Mouse (Mus musculus): ENCODE measurements around the gene Ano9. TPM values are rescaled to one million over a fixed set of nuclear protein-coding genes. Genes with fewer than 3 reads are reported as not detected.

Ano9 gene
- polyA plus RNA-seq, 1 experiment: not detected

GRCm38 (mm10) chr7:141094487-141095205 lies 23.0 kb downstream of the Ano9 start:
- Histone ChIP-seq H3K4me3 (ENCODE audit: insufficient read depth, poor library complexity, severe bottlenecking) (no peak overlapping the region), H3ac (ENCODE audit: control insufficient read depth, insufficient read length, low read depth) (no peak overlapping the region), H3K36me3 (ENCODE audit: control insufficient read depth, insufficient read depth) (no peaks in the 10 kb centered on the region), H3K79me2 (ENCODE audit: control insufficient read depth, insufficient read depth) (no peaks in the 10 kb centered on the region), H3K79me3 (ENCODE audit: low read depth) (no peaks in the 10 kb centered on the region), H3K27me3 (ENCODE audit: control insufficient read depth, insufficient read depth, insufficient read length) (no peaks in the 10 kb centered on the region)
- TF ChIP-seq MAX (IDR thresholded peaks at IDR 0.05) (no peak), FOSL1 (IDR thresholded peaks at IDR 0.05; ENCODE audit: insufficient read depth, low read length, poor library complexity, severe bottlenecking) (no peak), MYOG (IDR thresholded peaks at IDR 0.05; ENCODE audit: control insufficient read depth, extremely low read depth, insufficient read length) (no peak), MYOD1 (IDR thresholded peaks at IDR 0.05; ENCODE audit: control insufficient read depth, insufficient read length, low read depth) (no peak), CEBPB (IDR thresholded peaks at IDR 0.05; ENCODE audit: low read depth) (no peak), CTCF (IDR thresholded peaks at IDR 0.05; ENCODE audit: control insufficient read depth, insufficient read depth, insufficient read length) (no peak)

GRCm38 (mm10) chr7:141093950-141094349 lies 23.7 kb downstream of the Ano9 start:
- H3K27me3 ChIP-seq (ENCODE audit: control insufficient read depth, insufficient read depth, insufficient read length): no peaks in the 10 kb centered on the region
- no peak for TF ChIP-seq MYOD1 (IDR thresholded peaks at IDR 0.05; ENCODE audit: control insufficient read depth, insufficient read length, low read depth)
- no peak for TF ChIP-seq FOSL1 (IDR thresholded peaks at IDR 0.05; ENCODE audit: insufficient read depth, low read length, poor library complexity, severe bottlenecking)
- TF ChIP-seq USF1 (IDR thresholded peaks at IDR 0.05; ENCODE audit: low read depth): no peak
- H3K79me2 ChIP-seq (ENCODE audit: control insufficient read depth, insufficient read depth): no peaks in the 10 kb centered on the region
- H3ac ChIP-seq (ENCODE audit: control insufficient read depth, insufficient read length, low read depth): no peak overlapping the region
- no peak overlapping the region for H3K4me3 ChIP-seq (ENCODE audit: insufficient read depth, poor library complexity, severe bottlenecking)
- no peaks in the 10 kb centered on the region for H3K36me3 ChIP-seq (ENCODE audit: control insufficient read depth, insufficient read depth)
- H3K79me3 ChIP-seq (ENCODE audit: low read depth): no peaks in the 10 kb centered on the region

GRCm38 (mm10) chr7:141092051-141092735 lies 25.4 kb downstream of the Ano9 start:
- Histone ChIP-seq H3K79me3 (ENCODE audit: low read depth) (no peaks in the 10 kb centered on the region), H3K27me3 (ENCODE audit: control insufficient read depth, insufficient read depth, insufficient read length) (no peaks in the 10 kb centered on the region), H3ac (ENCODE audit: control insufficient read depth, insufficient read length, low read depth) (no peak overlapping the region), H3K4me3 (ENCODE audit: insufficient read depth, poor library complexity, severe bottlenecking) (no peak overlapping the region), H3K79me2 (ENCODE audit: control insufficient read depth, insufficient read depth) (no peaks in the 10 kb centered on the region), H3K36me3 (ENCODE audit: control insufficient read depth, insufficient read depth) (no peaks in the 10 kb centered on the region)
- no peak for TF ChIP-seq CEBPB (IDR thresholded peaks at IDR 0.05; ENCODE audit: low read depth)
- peak; percentile 57 for TF ChIP-seq CTCF (IDR thresholded peaks at IDR 0.05; ENCODE audit: control insufficient read depth, insufficient read depth, insufficient read length)

DNA sequence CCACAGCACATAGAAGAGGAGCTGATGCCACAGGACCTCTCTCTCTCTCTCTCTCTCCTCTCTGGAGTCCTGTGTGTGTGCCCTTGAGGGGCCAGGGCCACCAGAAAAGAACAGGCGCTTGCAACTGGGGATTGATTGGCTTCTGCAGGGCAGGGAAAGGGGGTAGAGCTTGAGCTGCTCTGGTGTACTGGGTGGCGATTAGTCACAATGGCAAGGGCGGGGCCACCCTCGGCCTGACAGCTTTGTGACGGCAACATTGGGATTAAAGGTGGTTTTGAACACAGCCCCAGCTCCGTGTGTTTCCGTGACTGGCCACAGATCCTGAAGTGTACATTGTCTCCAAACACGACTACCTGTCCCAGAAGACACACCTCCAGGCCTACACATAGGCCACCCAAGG lies 27.4 kb downstream of the Ano9 start:
- Histone ChIP-seq H3K79me3 (ENCODE audit: low read depth) (no peaks in the 10 kb centered on the region), H3K36me3 (ENCODE audit: control insufficient read depth, insufficient read depth) (no peaks in the 10 kb centered on the region), H3K79me2 (ENCODE audit: control insufficient read depth, insufficient read depth) (no peaks in the 10 kb centered on the region), H3K27me3 (ENCODE audit: control insufficient read depth, insufficient read depth, insufficient read length) (no peaks in the 10 kb centered on the region), H3K4me3 (ENCODE audit: insufficient read depth, poor library complexity, severe bottlenecking) (no peak overlapping the region), H3ac (ENCODE audit: control insufficient read depth, insufficient read length, low read depth) (no peak overlapping the region)
- TF ChIP-seq MYOG (IDR thresholded peaks at IDR 0.05; ENCODE audit: control insufficient read depth, extremely low read depth, insufficient read length): no peak
- TF ChIP-seq MYOD1 (IDR thresholded peaks at IDR 0.05; ENCODE audit: control insufficient read depth, insufficient read length, low read depth): no peak
- no peak for TF ChIP-seq USF1 (IDR thresholded peaks at IDR 0.05; ENCODE audit: low read depth)
- TF ChIP-seq MAX (IDR thresholded peaks at IDR 0.05): no peak
- TF ChIP-seq CTCF (IDR thresholded peaks at IDR 0.05; ENCODE audit: control insufficient read depth, insufficient read depth, insufficient read length): no peak
- TF ChIP-seq CEBPB (IDR thresholded peaks at IDR 0.05; ENCODE audit: low read depth): no peak
- TF ChIP-seq FOSL1 (IDR thresholded peaks at IDR 0.05; ENCODE audit: insufficient read depth, low read length, poor library complexity, severe bottlenecking): no peak

DNA sequence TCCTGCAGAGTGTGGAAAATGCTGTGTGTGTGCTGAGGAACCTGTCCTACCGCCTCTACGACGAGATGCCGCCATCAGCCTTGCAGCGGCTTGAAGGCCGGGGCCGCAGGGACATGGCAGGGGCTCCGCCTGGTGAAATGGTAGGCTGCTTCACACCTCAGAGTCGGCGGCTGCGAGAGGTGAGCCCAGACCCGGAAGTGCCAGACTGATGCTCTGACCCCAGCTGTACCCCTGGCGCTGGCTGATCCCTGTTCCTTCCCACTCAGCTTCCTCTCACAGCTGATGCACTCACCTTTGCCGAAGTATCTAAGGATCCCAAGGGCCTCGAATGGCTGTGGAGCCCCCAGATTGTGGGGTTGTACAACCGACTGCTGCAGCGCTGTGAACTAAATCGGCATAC lies 29.1 kb downstream of the Ano9 start:
- TF ChIP-seq CEBPB (IDR thresholded peaks at IDR 0.05; ENCODE audit: low read depth): no peak
- no peak for TF ChIP-seq MYOG (IDR thresholded peaks at IDR 0.05; ENCODE audit: control insufficient read depth, extremely low read depth, insufficient read length)
- no peak for TF ChIP-seq USF1 (IDR thresholded peaks at IDR 0.05; ENCODE audit: low read depth)
- no peak for TF ChIP-seq MAX (IDR thresholded peaks at IDR 0.05)
- TF ChIP-seq FOSL1 (IDR thresholded peaks at IDR 0.05; ENCODE audit: insufficient read depth, low read length, poor library complexity, severe bottlenecking): no peak
- TF ChIP-seq MYOD1 (IDR thresholded peaks at IDR 0.05; ENCODE audit: control insufficient read depth, insufficient read length, low read depth): no peak
- no peak for TF ChIP-seq CTCF (IDR thresholded peaks at IDR 0.05; ENCODE audit: control insufficient read depth, insufficient read depth, insufficient read length)
- Histone ChIP-seq H3K4me3 (ENCODE audit: insufficient read depth, poor library complexity, severe bottlenecking) (no peak overlapping the region), H3K36me3 (ENCODE audit: control insufficient read depth, insufficient read depth) (no peaks in the 10 kb centered on the region), H3K27me3 (ENCODE audit: control insufficient read depth, insufficient read depth, insufficient read length) (no peaks in the 10 kb centered on the region), H3K79me2 (ENCODE audit: control insufficient read depth, insufficient read depth) (no peaks in the 10 kb centered on the region), H3ac (ENCODE audit: control insufficient read depth, insufficient read length, low read depth) (no peak overlapping the region), H3K79me3 (ENCODE audit: low read depth) (no peaks in the 10 kb centered on the region)

- Histone ChIP-seq H3ac (ENCODE audit: control insufficient read depth, insufficient read length, low read depth) (no peak overlapping the region), H3K79me3 (ENCODE audit: low read depth) (no peaks in the 10 kb centered on the region), H3K27me3 (ENCODE audit: control insufficient read depth, insufficient read depth, insufficient read length) (no peaks in the 10 kb centered on the region), H3K79me2 (ENCODE audit: control insufficient read depth, insufficient read depth) (no peaks in the 10 kb centered on the region), H3K4me3 (ENCODE audit: insufficient read depth, poor library complexity, severe bottlenecking) (no peak overlapping the region), H3K36me3 (ENCODE audit: control insufficient read depth, insufficient read depth) (no peaks in the 10 kb centered on the region)
- no peak for TF ChIP-seq MYOD1 (IDR thresholded peaks at IDR 0.05; ENCODE audit: control insufficient read depth, insufficient read length, low read depth)
- TF ChIP-seq MYOG (IDR thresholded peaks at IDR 0.05; ENCODE audit: control insufficient read depth, extremely low read depth, insufficient read length): no peak
- no peak for TF ChIP-seq USF1 (IDR thresholded peaks at IDR 0.05; ENCODE audit: low read depth)
- no peak for TF ChIP-seq MAX (IDR thresholded peaks at IDR 0.05)
- TF ChIP-seq CEBPB (IDR thresholded peaks at IDR 0.05; ENCODE audit: low read depth): no peak
- TF ChIP-seq FOSL1 (IDR thresholded peaks at IDR 0.05; ENCODE audit: insufficient read depth, low read length, poor library complexity, severe bottlenecking): no peak
- TF ChIP-seq CTCF (IDR thresholded peaks at IDR 0.05; ENCODE audit: control insufficient read depth, insufficient read depth, insufficient read length): no peak
Observed at GRCm38 (mm10) chr7:141087894-141088293, 29.7 kb downstream of the Ano9 start.

Measured in C2C12 (cell line).